Mouse (Mus musculus) heart, embryonic 11.5 days (tissue): ENCODE data around the gene Ppp1r13b. TPM values are rescaled to one million over a fixed set of nuclear protein-coding genes. Genes with fewer than 3 reads are reported as not detected.

Experiments used
- ATAC-seq: fragments of 200-750 bp; cut with Nextera tagmentation; replicated peaks from 2 replicates; pipeline ENCODE4 v1.8.0; 2017; ENCODE audit warnings: moderate library complexity; ENCODE audit not compliant: insufficient number of reproducible peaks, low FRiP score, low TSS enrichment
- H3K27ac ChIP-seq: fragments of 300-500 bp; sonication (generic); 2 replicates; pipeline ENCODE4 v1.5.1; 2014; ENCODE audit warnings: mild to moderate bottlenecking, low read depth, low read length
- H3K27me3 ChIP-seq: fragments of 300-500 bp; sonication (generic); 2 replicates; pipeline ENCODE4 v1.6.1; 2014; ENCODE audit warnings: mild to moderate bottlenecking, low read length, mixed read lengths; ENCODE audit not compliant: control insufficient read depth, insufficient read depth
- H3K36me3 ChIP-seq: fragments of 300-500 bp; sonication (generic); 2 replicates; pipeline ENCODE4 v1.6.1; 2014; ENCODE audit warnings: mild to moderate bottlenecking, low read length, moderate library complexity, mixed read lengths; ENCODE audit not compliant: control insufficient read depth, insufficient read depth
- H3K4me1 ChIP-seq: fragments of 300-500 bp; sonication (generic); 2 replicates; pipeline ENCODE4 v1.6.1; 2014; ENCODE audit warnings: low read length; ENCODE audit not compliant: control insufficient read depth, insufficient read depth
- H3K4me2 ChIP-seq: fragments of 300-500 bp; sonication (generic); 2 replicates; pipeline ENCODE4 v1.6.1; 2014; ENCODE audit warnings: mild to moderate bottlenecking, moderate library complexity
- H3K4me3 ChIP-seq: fragments of 300-500 bp; sonication (generic); 2 replicates; pipeline ENCODE4 v1.5.1; 2014; ENCODE audit warnings: low read depth, low read length
- H3K9ac ChIP-seq: fragments of 300-500 bp; sonication (generic); 2 replicates; pipeline ENCODE4 v1.6.1; 2014; ENCODE audit warnings: mild to moderate bottlenecking, low read depth, low read length, moderate library complexity
- H3K9me3 ChIP-seq: fragments of 300-500 bp; sonication (generic); replicated peaks from 2 replicates; pipeline ENCODE4 v1.6.1; 2016; ENCODE audit warnings: low read length; ENCODE audit not compliant: control insufficient read depth
- WGBS: fragments of 180-500 bp; shearing (Covaris S2); extraction: QIAGEN DNeasy Blood & Tissue Kit; methylation state at CpG from one replicate; pipeline ENCODE4 v1.1.7; 2014; ENCODE audit not compliant: insufficient replicate concordance; 5-methylcytosine and 5-hydroxymethylcytosine counted together
- polyA plus RNA-seq: library from polyadenylated mRNA; unstranded; fragments of >200 nt; fragmentation: Nextera tagmentation; extraction: Ambion mirVana; gene quantifications from 2 replicates; pipeline ENCODE4 v1.2.1, GENCODE M21; 2014

Gene Ppp1r13b
- polyA plus RNA-seq, 1 experiment from 2014 or later = 16.5 TPM

DNA sequence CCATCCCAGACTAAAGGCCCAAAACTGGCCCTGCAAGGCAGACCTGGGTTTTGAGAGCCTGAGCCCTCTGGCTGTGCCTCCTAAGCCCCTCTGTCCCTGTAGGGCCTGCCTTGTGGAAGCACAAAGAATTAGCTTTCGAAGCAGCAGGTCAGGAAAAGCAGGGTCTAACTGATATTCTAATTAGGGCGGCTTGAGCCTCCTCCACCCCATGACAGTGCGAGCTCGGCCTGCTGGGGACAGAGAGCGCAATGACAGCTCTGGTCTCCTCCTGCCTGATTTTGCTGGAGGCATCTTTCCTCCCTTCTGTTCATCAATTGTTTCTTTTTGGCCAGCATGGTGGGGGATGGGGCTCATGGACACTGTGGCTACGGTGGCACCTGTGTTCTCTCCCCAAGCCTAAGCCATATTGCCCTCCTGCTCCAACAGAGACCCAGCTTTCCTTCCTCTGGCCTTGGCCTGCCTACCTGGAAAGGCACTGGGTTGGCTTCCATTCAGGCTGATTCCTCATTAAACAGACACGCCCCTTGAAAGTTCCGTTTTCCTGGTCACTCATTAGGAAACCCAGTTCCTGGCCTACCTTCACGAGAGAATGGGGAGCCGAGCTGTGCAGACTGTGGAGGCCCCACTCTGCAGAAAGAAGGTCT lies 35.6 kb upstream of the Ppp1r13b start:
- no peaks in the 10 kb centered on the region for H3K27me3 ChIP-seq
- peak overlapping the region; percentile 80 for H3K27ac ChIP-seq
- WGBS = 55% methylated on average over 10 of the region's 10 CpGs
- H3K4me3 ChIP-seq = peak overlapping the region; percentile 21; the same call in 1 of the 2 replicates
- peak overlapping the region; percentile 54 for H3K4me2 ChIP-seq
- no peaks in the 10 kb centered on the region for H3K9me3 ChIP-seq
- H3K9ac ChIP-seq = peak overlapping the region; percentile 2
- H3K4me1 ChIP-seq = peaks cover 34% of the 10 kb centered on the region
- ATAC-seq = no peak
- H3K36me3 ChIP-seq = no peaks in the 10 kb centered on the region

DNA sequence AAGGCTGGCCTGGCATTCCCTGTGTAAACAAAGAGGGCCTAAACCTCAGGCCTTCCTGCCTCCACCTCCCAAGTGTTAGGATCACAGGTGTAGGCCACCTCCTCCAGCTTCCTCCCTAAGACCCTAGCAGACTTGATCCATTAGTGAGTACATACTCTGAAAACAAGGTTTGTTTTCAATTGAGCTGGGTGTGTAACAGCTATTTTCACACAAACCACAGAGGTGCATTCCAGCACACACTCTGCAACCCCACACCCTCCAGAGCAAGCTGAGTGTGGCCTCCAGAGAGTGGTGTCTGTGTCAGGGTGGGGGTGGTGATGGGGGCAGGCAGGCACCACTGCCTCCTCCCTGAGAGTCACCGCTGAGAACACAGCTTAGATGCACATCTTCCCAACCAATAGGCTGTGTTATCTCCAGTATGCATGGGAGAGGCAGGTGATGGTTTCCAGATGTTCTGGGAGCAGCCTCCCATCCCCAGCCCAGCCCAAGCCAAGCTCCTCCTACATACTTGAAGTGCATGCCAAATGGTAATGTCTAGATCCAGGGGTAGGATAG lies 30.8 kb upstream of the Ppp1r13b start:
- Histone ChIP-seq H3K9me3 (no peaks in the 10 kb centered on the region), H3K4me3 (no peak overlapping the region), H3K4me2 (no peak overlapping the region), H3K9ac (no peak overlapping the region), H3K36me3 (no peaks in the 10 kb centered on the region), H3K27ac (peak overlapping the region; percentile 73), H3K27me3 (no peaks in the 10 kb centered on the region), H3K4me1 (peaks cover 44% of the 10 kb centered on the region)
- 5% methylated on average over 1 of the region's 1 CpGs for WGBS
- ATAC-seq = peak; percentile 66; the same call in 1 of the 2 replicates

DNA sequence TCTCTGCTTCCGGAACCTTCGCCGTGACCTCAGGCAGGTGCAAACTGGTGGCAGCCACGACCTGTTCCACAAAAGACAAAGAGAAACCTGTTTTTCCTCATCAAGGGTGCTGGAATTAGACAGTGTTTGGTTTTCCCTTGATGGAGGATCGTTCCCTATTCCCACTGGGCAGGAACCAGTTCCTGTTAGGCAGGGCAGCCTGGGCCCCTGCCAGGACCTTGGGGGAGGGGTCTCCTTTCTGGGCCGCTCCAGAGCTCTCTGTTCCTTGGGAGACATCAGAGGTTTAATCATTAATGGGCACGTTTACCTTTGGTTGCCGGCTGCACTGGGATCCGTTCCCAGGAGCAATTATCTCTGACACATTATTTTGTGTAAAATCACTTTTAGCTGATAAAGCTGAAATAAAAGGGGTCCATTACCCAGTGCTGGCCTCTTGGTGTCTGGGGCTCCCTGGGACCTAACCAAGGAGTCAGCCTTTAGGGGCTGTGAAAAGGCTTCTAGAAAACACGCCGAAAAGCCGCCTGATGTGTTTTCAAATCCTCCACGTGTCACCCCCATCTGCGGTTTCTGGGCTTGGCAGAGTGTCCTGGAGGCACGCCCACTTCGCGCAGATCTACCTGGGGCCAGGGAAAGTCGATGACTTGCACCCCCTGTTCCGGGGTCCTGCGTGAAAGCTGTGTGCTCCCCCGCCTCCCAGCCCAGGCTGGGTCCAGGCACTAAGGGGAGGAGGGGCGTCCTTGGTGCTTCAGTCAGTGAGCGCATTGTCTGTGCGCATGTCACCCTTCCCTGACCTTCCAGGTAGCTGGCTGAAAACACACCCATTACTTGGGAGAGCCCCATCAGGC lies 29.0 kb upstream of the Ppp1r13b start:
- H3K4me1 ChIP-seq = peaks cover 49% of the 10 kb centered on the region
- no peak for ATAC-seq
- no peaks in the 10 kb centered on the region for H3K27me3 ChIP-seq
- no peak overlapping the region for H3K4me2 ChIP-seq
- no peaks in the 10 kb centered on the region for H3K9me3 ChIP-seq
- no peak overlapping the region for H3K4me3 ChIP-seq
- H3K9ac ChIP-seq = no peak overlapping the region
- peak overlapping the region; percentile 50; the same call in 1 of the 2 replicates for H3K27ac ChIP-seq
- WGBS = 44% methylated on average over 24 of the region's 24 CpGs
- H3K36me3 ChIP-seq = no peaks in the 10 kb centered on the region

DNA sequence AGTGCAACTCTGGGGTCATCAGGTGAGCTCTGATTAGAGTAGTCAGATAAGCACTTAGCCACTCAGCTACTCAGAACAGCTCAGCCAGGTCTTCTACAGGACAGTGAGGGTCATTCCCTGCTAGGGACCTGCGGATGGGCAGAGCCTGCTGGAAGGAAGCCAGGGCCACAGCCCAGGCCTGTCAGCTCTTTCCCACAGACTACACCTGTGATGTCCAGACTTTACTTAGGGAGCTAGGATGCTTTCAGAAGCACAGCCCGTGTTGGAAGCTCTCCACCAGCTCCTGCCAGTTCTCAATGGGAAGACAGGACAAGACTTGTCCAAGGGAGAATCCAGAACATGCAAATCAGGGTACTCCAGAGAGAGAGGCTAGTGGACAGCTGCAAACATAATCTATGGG lies 26.1 kb upstream of the Ppp1r13b start:
- Histone ChIP-seq H3K4me1 (peaks cover 46% of the 10 kb centered on the region), H3K27me3 (no peaks in the 10 kb centered on the region), H3K9ac (no peak overlapping the region), H3K4me2 (no peak overlapping the region), H3K4me3 (no peak overlapping the region), H3K36me3 (no peaks in the 10 kb centered on the region), H3K27ac (no peak overlapping the region), H3K9me3 (no peaks in the 10 kb centered on the region)
- WGBS = 64% methylated on average over 2 of the region's 2 CpGs
- no peak for ATAC-seq

DNA sequence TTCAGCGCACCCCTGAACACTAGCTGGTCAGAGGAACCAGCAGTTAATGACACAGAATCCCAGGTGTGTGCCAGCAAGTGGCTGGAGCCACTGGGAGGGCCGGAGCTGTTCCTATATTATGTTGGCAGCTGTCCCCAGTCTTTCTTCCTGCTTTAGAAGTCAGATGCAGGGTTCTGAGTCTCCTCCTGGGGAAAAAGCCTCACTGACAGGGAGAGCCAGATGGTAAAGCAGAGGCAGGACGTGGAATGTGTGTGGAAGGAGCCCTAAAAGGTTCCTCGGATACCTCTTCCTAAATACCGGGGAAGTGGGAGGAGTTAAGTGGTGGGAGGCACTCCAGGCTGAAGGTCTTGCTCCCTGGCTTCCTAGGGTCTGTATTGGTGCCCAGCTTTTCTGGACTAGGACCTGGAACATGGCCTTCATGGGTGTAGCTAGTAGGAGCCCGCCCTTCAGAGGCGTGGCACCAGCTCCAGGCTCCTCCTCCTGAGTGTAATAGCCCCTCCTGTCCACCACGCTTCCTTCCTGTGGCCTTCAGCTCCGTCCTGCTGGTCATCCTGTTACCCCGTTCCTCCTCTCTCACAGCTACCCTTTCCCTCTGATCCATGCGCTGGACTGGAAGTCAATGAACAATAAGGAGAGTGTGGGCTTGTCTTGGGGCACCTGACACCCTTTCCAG lies 25.3 kb upstream of the Ppp1r13b start:
- ATAC-seq = 0 out of 2 replicates have a peak, but pooled peaks have one; percentile 46
- Histone ChIP-seq H3K4me2 (no peak overlapping the region), H3K27ac (no peak overlapping the region), H3K4me1 (peaks cover 38% of the 10 kb centered on the region), H3K4me3 (no peak overlapping the region), H3K9me3 (no peaks in the 10 kb centered on the region), H3K27me3 (no peaks in the 10 kb centered on the region), H3K9ac (no peak overlapping the region), H3K36me3 (no peaks in the 10 kb centered on the region)
- 52% methylated on average over 11 of the region's 11 CpGs for WGBS

DNA sequence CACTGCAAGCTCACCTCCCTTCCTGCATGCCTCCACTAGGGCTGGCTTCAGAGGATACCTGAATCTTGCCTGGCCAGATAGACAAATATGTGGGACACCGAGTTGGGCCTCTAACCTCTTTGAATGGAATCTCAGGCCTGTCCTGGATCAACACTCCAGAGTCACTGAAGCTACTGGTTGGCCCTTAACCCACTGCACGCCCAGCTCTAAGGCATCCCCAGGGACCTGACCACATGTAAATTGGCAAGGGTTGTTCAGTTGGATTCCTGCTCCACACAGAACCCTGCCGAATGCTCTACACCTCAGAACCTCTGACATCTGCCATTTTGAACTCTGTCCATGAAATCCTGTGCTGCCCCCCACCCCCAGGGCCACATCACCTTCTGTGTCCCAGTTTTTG lies 24.6 kb upstream of the Ppp1r13b start:
- H3K9ac ChIP-seq = no peak overlapping the region
- no peaks in the 10 kb centered on the region for H3K36me3 ChIP-seq
- no peak overlapping the region for H3K27ac ChIP-seq
- peaks cover 33% of the 10 kb centered on the region for H3K4me1 ChIP-seq
- H3K4me2 ChIP-seq = no peak overlapping the region
- ATAC-seq = no peak
- H3K4me3 ChIP-seq = no peak overlapping the region
- 58% methylated on average over 3 of the region's 3 CpGs for WGBS
- no peaks in the 10 kb centered on the region for H3K9me3 ChIP-seq
- H3K27me3 ChIP-seq = no peaks in the 10 kb centered on the region

DNA sequence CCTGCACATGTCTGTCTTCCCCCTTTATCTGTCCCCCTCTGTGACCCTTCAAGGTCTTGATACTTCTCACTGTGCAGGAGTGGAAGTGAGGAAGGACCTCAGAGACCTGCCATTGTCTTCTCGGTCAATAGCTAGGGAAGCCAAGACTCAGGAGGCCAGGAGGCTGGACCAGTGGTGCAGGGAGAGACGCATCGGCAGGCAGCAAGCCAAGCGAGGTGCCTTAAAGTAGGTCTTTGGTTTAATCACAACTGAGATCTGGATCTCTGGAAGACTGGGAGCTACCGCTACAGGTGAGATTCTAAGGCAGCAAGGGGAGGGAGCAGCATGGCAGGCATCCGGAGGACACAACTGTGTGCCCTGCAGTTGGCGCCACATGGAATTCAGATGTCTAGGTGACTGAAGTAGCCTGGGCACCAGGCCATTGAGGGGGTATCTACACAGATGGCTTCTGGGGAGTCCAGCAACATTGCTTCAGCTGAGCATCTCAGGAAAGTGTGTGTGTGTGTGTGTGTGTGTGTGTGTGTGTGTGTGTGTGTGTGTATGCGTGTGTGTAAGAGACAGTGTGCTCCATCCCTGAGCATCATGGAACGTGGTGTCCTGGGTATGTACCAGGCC lies 23.6 kb upstream of the Ppp1r13b start:
- Histone ChIP-seq H3K9me3 (no peaks in the 10 kb centered on the region), H3K36me3 (no peaks in the 10 kb centered on the region), H3K4me2 (no peak overlapping the region), H3K9ac (no peak overlapping the region), H3K4me1 (peaks cover 23% of the 10 kb centered on the region), H3K27me3 (no peaks in the 10 kb centered on the region), H3K27ac (no peak overlapping the region), H3K4me3 (no peak overlapping the region)
- 80% methylated on average over 9 of the region's 9 CpGs for WGBS
- ATAC-seq = no peak

DNA sequence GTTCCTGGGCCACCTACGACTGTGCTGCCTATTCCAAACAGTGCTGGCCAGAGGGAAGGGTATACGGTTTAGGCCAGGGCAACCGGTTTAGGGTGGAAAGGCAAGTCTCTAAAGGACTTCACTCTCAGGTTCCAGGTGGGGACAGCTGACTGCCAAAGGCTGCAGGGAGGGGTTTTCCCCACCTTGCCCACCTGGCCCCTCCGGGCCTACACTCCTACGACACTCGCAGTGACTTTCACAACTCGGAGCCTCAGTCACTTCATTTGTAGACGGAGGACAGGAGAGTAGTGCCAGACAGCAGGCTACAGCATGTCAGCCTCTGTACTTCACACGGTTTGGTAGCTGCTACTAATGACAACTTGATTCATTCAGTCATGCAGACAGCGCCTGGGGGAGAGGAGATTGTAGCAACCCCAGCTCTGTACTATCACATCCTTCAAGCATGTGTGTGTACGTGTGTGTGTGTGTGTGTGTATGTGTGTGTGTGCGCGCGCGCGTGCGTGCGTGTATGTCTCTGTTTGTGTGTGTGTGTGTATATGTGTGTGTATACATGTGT lies 20.6 kb upstream of the Ppp1r13b start:
- H3K36me3 ChIP-seq = no peaks in the 10 kb centered on the region
- no peak overlapping the region for H3K4me2 ChIP-seq
- WGBS = 82% methylated on average over 18 of the region's 18 CpGs
- no peak overlapping the region for H3K27ac ChIP-seq
- ATAC-seq = no peak
- H3K9me3 ChIP-seq = no peaks in the 10 kb centered on the region
- H3K27me3 ChIP-seq = no peaks in the 10 kb centered on the region
- H3K4me1 ChIP-seq = peaks cover 15% of the 10 kb centered on the region
- H3K4me3 ChIP-seq = no peak overlapping the region
- H3K9ac ChIP-seq = no peak overlapping the region
